Mouse (Mus musculus) spleen, postnatal 4 days (tissue): Measurements from ENCODE around the gene Ciita.

Experiments used
- DNase-seq, 2 experiments: peaks; one replicate each; pipeline ENCODE4 v3.0.0; 2022; ENCODE audit warnings: low spot score in 2 of 2

The Ciita gene

DNA sequence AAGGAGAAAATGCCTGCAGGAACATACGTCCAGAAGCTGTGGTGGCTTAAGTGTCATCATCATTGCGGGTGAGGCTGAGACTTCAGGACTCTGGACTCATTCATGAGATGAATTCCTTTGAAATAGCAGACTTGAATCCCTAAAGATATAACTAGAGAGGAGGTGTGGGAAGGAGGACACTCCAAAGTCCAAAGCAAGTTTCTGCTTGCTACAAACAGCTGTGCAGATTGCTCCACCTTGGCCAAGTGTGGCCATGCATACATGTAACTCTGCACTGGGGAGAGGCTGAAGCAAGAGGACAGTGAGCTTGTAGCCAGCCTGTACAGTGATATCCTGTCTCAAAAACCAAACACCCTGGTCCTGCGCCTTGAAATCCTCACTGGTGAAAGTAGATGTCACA is 7.9 kb upstream of the Ciita start:
- DNase-seq = no peak

DNA sequence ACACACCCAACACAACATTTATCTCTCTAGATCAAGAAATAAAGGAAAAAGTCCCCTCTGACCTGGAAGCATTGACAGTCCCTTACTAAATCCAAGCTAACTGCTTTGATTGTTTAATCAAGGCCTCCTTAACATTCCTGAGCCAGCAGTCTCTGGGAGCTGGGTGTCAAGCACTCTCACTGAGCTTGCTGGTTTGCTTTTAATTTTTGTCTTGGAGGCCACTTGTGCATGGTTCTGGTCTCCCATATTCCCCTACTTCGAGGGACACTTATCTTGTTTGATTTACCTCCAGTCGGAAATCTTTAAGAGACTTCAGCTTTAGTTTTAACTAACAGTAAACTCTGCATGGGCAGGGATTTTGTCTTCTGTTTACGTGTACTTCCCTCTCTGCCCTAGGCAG is 4.9 kb upstream of the Ciita start:
- DNase-seq = no peak

DNA sequence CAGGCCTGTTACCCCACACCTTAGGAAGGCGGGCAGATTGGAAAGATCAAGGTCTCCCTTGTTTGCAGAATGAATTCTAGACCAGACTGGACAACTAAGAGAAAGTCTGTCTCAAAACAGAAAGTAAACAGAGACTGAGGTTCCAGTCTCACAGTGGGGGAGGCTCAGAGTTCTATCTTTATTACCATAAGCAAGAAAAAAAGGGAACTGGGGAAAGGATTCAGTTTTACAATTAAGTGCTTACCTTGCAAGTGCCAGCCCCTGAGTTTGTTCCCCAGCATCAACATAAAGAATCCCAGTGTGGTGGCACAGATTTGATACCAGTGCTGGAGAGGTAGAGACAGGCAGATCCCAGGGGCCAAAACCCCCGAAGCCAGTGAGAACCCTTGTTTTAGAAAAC is 3.9 kb upstream of the Ciita start:
- DNase-seq = no peak

DNA sequence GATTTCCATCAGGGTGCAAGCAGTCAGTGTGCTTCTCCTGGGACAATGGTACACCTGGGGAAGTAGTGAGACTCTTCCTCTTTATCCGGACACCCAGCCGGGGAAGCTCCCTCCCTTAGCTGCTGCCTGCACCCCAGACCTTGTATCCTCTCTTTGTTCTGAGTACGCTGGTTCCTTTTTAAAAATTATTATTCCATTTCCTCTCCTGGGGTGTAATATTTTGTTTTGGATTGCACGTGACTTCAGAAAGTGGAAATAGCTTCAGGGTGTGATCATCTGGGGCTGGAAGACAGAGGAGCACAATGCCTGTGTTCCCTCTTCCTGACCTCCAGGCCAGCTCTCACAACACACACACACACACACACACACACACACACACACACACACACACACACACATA is 2.5 kb downstream of the Ciita start:
- DNase-seq = no peak

DNA sequence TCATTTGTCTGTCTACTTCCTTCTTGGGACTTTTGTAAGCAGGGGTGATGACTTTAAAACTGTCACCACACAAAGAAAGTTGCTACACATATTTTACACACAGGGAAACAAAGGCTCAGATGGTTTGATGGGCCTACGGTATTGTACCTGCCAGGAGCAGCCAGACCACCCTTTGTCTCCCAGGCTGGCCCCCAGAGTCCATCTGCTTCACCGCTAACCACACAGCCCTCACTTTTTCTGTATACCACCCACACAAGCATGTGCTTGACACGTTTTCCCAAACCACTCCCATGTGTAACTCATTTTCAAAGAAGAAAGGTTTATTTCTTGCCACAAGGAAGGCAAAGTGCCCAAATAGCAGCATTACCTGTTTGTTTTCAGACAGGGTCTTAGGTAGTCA is 7.1 kb downstream of the Ciita start:
- no peak for DNase-seq

DNA sequence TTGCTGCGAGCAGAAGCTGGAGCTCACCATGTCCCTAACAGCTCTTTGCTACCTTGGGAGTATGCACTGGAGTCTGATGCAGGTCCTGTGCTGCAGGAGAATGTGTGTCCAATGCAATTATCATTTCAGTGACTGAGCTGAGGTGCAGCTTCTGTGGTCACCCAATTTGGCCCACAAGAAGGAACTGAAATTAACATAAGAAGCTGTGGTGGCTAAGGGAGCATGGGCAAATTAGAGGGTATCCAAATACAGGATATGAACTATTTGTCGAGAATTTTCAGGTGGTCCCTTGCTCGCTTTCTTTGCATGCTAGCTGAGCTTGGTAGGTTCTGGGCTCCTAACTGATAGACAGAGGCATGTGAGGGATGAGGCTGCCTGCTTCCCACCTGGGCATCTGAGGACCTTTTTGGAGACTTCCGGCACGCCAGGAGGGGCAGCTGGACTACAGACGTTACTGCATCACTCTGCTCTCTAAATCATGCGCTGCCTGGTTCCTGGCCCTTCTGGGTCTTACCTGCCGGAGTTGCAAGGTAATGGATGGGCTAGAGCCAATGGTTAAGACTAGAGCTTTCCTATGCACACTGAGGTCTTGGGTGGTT is 8.1 kb downstream of the Ciita start:
- DNase-seq = no peak

DNA sequence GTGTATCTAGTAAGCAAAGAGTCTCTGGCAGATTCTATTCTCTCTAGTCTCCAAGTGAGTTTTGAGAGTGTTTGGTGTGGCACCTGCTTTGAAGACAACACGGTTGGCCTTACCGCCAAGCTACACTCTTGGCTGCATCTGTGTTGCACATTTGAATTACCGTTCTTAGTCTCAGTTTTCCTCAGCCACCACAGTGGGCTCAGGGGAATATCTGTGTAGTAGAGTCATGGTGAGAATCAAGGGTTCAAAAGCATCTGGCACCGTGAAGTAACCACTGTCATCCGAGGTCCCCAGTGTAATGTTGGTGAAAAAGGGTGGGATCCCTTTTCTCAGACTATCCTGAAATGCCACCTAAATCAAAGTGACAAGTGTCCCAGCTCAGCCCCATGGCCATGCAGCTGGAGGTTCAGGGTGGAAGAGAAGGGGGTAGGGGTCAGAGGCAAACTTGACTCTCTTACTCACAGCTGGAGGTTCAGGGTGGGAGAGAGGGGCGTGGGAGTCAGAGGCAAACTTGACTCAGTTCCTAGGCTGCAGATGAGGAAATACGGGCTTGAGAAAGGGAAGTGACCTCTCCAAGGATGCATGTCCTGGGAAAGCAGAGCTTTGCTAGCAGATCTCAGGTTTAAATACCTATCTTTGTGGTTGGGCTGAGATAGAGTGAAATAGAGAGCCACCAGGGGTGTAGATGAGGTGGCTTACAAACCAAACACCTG is 9.1 kb downstream of the Ciita start:
- no peak for DNase-seq

DNA sequence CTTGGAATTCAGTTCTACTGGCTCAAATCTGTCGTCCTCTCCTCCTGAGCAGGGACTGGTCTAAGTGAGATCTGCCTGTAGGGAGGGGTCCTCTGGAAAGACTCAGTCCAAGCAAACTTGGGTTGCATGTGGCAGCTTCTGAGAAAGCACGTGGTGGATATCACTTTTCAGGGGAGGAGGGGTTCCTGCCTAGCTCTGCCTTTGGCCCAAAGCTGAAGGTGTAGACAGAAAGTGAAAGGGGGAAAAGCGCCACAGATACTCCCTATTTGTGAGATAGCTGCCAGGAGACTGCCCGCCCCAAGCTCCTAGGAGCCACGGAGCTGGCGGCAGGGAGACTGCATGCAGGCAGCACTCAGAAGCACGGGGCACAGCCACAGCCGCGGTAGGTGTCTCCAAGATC is 9.6 kb downstream of the Ciita start:
- DNase-seq = no peak

DNA sequence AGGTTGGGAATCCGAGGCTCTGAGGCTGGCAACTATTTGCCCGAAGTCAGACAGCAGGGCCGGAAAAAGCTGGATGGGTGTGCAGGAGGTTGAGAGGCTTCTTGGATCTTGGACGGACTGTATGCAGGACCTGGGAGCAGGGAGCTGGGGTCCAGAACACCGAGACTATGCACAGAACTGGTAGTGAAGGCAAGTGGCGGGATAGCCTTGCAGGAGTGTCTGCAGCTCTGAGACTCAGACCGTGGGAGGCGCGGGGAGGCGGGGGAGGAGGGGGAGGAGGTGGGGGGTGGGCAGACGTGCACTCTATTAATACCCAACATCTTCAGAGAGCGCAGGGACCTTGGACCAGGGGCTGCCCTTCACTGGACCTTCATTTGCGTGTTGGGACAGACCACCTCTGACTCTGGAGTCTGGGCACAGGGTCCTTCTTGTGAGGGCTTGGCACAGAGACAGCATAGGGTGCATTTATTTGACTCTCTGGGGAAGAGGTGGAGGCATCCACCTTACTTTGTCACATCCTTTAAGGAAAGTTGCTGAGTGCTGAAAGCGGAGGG is 10.1 kb downstream of the Ciita start:
- no peak for DNase-seq

DNA sequence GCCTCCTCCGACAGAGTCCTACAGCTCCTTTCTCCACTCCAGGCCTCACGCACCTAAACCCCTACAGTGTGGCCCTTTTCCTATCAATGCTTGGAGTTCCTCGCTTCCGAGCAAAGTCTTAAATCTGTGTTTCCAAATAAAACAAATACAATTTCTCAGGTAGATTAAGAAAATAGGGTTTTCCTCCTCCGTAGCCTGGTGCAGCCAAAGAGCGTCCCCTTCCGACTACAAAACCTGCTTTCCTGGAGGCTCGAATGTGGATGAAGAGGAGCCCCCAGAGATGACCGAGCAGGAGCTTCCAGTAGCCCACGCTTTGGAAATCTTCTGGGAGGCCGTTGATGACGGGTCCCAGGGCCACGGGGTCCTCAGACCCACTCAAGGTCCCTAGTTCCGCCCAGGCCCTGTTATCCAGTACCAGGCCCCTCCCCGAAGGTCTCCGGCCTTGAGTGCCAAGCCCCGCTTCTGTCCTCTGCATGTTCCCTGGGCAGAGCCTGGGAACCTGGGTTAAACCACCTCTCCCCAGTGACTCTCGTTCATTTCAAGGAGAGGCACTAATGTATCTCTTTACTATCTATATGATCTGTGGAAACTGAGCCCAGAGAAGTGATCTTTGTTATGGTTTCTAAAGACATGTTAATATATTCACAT is 10.8 kb downstream of the Ciita start:
- DNase-seq = no peak

DNA sequence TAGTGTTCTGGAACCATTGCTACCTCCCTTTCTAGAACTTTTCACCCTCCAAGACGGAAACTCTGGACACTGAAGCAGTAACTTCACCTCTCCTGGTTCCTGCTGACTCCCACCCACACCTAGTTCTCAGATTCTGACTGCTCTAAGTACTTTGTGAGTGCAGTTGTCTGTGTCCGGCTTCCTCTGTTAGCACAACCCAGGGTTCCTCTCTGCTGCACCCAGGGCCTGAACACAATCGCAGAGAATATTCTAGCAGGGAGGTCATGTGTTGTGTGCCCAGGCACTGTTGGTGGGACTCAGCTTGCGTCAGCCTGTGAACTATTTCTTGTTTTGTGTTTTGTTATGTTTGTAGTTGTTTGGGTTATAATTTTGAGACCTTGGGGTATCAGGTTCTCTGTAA is 11.9 kb downstream of the Ciita start:
- no peak for DNase-seq

DNA sequence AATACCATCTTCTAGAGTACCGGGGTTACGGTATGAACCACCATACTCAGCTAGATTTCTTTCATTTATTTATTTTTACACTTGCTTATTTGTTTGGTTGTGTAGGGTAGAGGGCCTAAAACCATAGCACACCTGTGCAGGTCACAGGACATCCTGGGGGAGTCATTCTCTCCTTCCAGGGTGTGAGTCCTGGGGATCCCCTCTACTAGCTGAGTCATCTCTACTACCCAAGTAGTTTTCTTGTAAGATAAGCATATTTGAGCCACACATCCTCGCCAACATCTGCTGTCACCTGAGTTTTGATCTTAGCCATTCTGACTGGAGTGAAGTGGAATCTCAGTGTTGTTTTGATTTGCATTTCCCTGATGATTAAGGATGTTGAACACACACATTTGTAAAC is 12.7 kb downstream of the Ciita start:
- no peak for DNase-seq

DNA sequence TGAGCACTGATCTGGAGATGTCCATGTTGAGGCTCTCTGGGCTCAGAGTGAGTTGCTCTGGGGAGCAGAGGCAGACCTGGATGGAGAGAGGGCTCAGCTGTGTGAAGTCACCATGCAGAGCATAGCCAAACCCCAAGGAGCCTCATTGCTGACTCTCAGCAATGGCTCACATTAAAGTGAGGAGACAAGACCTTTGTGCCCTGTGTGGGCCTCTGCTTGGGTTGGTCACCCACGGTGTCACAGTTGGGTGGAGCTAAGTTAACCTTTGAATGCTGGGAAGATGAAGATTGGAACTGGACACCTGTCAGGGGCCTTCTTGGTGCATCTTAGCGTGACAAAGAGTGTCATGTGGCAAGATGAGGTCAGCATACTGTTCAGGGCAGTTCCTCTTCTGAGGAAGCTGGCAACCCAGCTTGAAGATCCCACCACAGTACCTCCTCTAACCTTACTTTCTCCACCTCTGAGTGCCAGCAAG is 16.0 kb downstream of the Ciita start:
- DNase-seq = no peak

DNA sequence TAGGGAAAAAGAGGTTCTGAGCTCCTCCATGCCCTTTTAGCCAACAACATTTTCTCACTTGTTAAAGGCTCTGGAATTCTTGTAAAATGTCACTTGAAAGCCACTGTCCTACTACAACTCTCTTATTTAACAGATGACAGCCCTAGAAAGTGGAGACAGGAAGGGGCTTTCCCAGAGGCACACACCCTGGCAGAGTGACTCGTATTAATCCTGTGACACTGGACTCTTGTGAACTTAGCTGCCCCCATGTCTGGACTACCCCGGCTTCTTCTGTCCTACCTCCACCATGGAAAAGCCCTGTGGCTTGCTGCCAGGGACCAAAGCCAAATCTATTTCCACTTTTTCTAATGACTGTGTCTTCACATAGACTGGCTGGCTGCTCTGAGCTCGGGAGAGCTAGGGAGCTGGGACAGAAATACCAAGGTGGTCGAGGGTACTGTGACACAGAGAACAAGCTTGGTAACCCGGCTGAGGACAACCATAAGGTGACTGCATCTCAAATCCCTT is 18.3 kb downstream of the Ciita start:
- no peak for DNase-seq

DNA sequence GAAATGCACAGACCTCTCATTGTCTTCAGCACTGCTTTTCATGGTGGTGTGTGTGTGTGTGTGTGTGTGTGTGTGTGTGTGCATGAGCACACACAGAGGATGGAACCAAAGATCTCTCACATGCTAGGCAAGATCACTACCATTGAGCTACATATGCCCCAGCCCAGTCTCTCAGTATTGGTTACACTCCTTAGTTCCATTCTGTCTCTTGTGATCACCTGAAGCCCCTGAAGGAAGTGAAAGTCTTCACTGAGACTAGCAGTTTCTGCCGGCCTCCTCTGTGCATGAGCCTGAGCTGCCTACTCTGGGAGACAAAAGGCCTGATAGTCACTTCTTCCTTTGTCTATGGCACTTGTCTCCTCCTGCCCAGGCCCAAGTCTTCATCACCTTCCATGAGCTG is 19.3 kb downstream of the Ciita start:
- no peak for DNase-seq

DNA sequence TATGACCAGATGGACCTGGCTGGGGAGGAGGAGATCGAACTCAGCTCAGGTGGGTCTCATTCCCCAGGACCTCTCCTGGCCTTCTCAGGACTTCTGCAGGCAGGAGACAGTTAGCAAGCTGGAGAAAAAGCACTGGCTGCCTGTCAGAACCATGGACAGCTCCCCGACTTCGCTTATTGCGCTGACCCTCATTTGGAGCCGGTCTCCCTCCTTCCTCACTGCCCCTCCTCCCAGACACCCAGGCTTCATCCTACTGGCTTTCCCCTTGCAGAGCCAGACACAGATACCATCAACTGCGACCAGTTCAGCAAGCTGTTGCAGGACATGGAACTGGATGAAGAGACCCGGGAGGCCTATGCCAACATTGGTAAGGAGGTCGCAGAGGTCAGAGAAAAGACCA is 22.0 kb downstream of the Ciita start:
- no peak for DNase-seq

DNA sequence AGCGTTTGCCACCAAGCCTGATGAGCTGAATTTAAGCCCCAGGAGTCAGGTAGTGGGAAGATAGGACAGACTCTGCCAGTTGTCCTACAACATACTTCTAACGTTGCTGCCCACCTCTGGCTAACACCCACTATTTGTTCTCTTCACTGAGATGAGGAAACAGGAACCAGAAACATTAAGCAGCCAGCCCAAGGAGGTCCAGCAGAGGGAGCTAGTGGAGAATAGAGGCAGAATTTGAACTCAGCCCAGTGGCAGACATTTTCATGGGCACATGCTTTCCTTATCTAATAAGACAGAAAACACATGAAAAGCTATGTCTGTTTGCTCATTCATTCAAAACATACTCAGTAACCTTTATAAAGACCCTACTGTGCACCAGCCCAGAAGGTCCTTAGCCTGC is 23.2 kb downstream of the Ciita start:
- DNase-seq = no peak

DNA sequence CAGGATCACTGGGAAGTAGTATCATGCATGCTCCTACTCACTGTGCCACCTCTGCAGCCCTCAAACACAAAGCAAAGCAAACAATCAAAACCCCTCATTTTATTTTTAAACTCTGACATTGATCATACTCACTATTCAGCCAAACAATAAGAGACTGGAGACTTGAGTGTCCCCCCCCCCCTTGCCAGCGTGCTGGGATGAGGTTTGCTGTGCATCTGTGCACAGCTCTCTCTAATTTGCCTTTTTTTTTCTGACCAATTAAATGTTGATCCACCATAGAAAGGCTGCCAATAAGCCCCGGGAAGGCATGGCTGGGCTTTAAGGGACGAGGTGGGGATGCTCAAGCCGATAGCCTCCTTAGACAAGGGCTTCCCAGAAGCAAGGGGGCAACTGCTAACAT is 27.6 kb downstream of the Ciita start:
- DNase-seq = no peak

DNA sequence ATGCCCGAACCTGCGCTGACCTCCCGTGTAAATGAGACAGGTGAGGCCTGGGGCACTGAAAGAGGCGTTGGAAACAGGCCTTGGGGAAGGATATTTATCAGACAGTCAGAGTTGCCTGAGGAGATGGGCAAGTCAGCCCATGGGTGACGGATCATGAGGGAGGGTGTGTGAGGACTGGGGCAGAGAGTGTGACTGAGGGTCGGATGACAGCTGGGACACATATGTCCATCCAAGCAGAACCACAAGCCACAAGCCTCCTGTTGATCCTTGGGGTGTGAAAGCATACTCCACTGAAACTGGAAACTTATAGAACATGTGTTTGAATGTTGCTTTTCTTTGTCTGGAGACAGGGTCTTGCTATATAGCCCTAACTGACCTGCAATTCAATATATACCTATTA is 28.8 kb downstream of the Ciita start:
- DNase-seq = no peak

DNA sequence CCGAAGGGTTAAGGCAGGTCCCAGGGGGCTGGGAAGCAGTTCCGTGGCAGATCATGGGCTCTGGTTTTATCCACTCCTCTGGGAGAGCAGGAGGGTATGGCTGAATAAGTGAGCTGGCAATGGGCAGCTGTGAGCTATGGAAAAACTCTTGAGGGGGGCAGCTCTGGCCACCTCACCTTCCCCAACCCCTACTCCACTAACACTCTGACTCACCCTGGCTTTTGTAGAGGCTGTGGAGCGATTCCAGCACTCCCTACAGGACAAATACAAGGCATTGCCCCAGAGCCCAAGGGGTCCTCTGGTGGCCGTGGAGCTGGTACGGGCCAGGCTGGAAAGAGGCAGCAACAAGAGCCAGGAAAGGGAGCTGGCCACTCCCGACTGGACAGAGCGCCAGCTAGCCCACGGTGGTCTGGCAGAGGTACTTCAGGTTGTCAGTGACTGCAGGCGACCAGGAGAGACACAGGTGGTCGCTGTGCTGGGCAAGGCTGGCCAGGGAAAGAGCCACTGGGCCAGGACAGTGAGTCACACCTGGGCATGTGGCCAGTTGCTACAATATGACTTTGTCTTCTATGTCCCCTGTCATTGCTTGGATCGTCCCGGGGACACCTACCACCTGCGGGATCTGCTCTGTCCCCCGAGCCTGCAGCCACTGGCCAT is 30.7 kb downstream of the Ciita start:
- DNase-seq = no peak

DNA sequence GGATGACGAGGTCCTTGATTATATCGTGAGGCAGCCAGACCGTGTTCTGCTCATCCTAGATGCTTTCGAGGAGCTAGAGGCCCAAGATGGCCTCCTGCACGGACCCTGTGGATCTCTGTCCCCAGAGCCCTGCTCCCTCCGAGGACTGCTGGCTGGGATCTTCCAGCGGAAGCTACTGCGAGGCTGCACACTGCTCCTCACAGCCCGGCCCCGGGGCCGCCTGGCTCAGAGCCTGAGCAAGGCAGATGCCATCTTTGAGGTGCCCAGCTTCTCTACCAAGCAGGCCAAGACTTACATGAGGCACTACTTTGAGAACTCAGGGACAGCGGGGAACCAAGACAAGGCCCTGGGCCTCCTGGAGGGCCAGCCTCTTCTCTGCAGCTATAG is 31.3 kb downstream of the Ciita start:
- no peak for DNase-seq

DNA sequence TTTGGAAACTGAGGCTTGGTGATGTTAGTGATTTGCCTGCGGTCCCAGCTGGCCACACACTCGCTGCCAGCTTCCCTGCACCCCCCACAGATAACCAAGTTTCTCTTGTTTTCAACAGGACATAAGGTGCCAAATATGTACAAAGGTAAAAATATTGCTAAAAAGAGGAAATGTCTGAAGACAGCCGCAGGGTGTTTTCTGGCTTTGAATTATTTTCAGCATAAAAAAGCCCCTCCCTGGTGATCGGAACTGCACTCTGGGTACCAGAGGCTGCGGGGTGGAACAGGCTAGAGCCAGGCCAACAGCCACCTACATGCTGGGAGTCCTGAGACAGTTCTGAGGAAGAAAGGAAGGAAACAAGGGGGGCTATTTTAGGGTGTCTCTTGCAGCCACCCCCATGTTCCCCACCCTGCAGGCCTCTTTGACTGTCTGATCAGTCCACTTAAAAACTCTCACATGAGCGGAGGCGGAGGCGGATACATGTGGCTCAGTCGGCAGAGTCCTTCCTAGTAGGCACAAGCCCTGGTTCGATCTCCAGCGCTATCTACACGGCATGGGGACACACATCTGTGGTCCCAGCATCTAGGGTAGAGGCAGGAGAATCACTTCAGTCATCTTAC is 36.2 kb downstream of the Ciita start:
- no peak for DNase-seq
